Mouse (Mus musculus): Measurements from ENCODE around the gene Tlcd2. TPM values are rescaled to one million over a fixed set of nuclear protein-coding genes. Genes with fewer than 3 reads are reported as not detected.

Tlcd2 gene
- polyA plus RNA-seq, 2 experiments: 7.3 to 11.9 TPM

GRCm38 (mm10) chr11:75448575-75448974 is 12.9 kb upstream of the Tlcd2 start:
- H3K27ac ChIP-seq: peak overlapping the region; percentile 96
- H3K4me2 ChIP-seq (ENCODE audit: low read depth): peak overlapping the region; percentile 89
- peak overlapping the region; percentile 55 to 61 for H3K4me3 ChIP-seq (ENCODE audit: insufficient read depth in 1 of 2, low read depth in 2 of 2, low read length in 2 of 2)

DNA sequence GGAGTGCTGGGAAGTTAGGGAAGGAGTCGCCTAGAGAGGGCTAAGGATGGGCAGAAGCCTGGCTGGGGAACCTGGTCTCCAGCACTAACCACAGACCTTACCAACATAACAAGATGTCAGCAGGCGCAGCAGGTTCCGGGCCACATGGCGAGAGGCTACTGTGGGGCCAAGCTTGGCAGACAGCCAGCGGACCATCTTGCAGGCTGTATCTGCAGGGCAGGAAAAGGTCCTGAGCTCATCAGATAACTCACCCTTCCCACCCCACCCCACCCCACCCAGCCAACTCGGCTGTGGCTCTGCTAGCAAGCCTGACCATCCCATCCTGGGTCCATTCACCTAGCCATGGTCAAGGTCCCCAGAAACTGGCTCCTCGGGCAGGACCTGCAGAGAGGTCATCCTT is 11.8 kb upstream of the Tlcd2 start:
- 15% methylated on average over 7 of the region's 7 CpGs for WGBS (ENCODE audit: insufficient replicate concordance)
- Histone ChIP-seq H3K9ac (replicated peaks) (peak overlapping the region; percentile 81), H3K9me3 (ENCODE audit: control insufficient read depth, low read length) (no peaks in the 10 kb centered on the region), H3K27me3 (ENCODE audit: control insufficient read depth, insufficient read depth, low read length) (no peaks in the 10 kb centered on the region), H3K27ac (peak overlapping the region; percentile 96), H3K36me3 (replicated peaks; ENCODE audit: control insufficient read depth, insufficient read depth, low read depth) (peaks cover 37% of the 10 kb centered on the region), H3K4me2 (ENCODE audit: low read depth) (peak overlapping the region; percentile 89), H3K4me1 (replicated peaks; ENCODE audit: control insufficient read depth in 2 of 2, insufficient read depth in 2 of 2, low read length in 1 of 2) (peaks cover 36 to 41% of the 10 kb centered on the region in 2 experiments), H3K4me3 (ENCODE audit: insufficient read depth in 1 of 2, low read depth in 2 of 2, low read length in 2 of 2) (peak overlapping the region; percentile 61 to 62)
- DNase-seq (ENCODE audit: low read depth in 3 of 3, low spot score in 3 of 3): peak; percentile 77 to 84 (median 80)
- peak; percentile 73 for ATAC-seq (ENCODE audit: insufficient read depth)
- TF ChIP-seq EP300 (IDR thresholded peaks at IDR 0.05; ENCODE audit: low read depth) (peak; percentile 69; the same call in 1 of the 2 replicates), CTCF (IDR thresholded peaks at IDR 0.05; ENCODE audit: low read depth) (no peak)

More at GRCm38 (mm10) chr11:75448575-75448974, 12.9 kb upstream of the Tlcd2 start:
- Histone ChIP-seq H3K36me3 (replicated peaks; ENCODE audit: control insufficient read depth, insufficient read depth, low read depth) (peaks cover 48% of the 10 kb centered on the region), H3K27me3 (ENCODE audit: control insufficient read depth, insufficient read depth, low read length) (no peaks in the 10 kb centered on the region), H3K9me3 (ENCODE audit: control insufficient read depth, low read length) (no peaks in the 10 kb centered on the region), H3K9ac (replicated peaks) (peak overlapping the region; percentile 81), H3K4me1 (replicated peaks; ENCODE audit: control insufficient read depth in 2 of 2, insufficient read depth in 2 of 2, low read length in 1 of 2) (peaks cover 36 to 40% of the 10 kb centered on the region in 2 experiments)
- DNase-seq (ENCODE audit: low read depth in 3 of 3, low spot score in 3 of 3): peak in 1 of 3 experiments; percentile 55
- 41% methylated on average over 3 of the region's 3 CpGs for WGBS (ENCODE audit: insufficient replicate concordance)
- TF ChIP-seq CTCF (IDR thresholded peaks at IDR 0.05; ENCODE audit: low read depth): no peak
- TF ChIP-seq EP300 (IDR thresholded peaks at IDR 0.05; ENCODE audit: low read depth): no peak
- ATAC-seq (ENCODE audit: insufficient read depth): peak; percentile 12; the same call in 1 of the 2 replicates

GRCm38 (mm10) chr11:75450304-75450908 is 11.1 kb upstream of the Tlcd2 start:
- Histone ChIP-seq H3K36me3 (replicated peaks; ENCODE audit: control insufficient read depth, insufficient read depth, low read depth) (peaks cover 30% of the 10 kb centered on the region), H3K4me3 (ENCODE audit: insufficient read depth in 1 of 2, low read depth in 2 of 2, low read length in 2 of 2) (peak overlapping the region; percentile 61 to 62), H3K27me3 (ENCODE audit: control insufficient read depth, insufficient read depth, low read length) (no peaks in the 10 kb centered on the region), H3K4me2 (ENCODE audit: low read depth) (peak overlapping the region; percentile 89), H3K9ac (replicated peaks) (peak overlapping the region; percentile 81), H3K4me1 (replicated peaks; ENCODE audit: control insufficient read depth in 2 of 2, insufficient read depth in 2 of 2, low read length in 1 of 2) (peaks cover 39 to 48% of the 10 kb centered on the region in 2 experiments), H3K27ac (peak overlapping the region; percentile 96), H3K9me3 (ENCODE audit: control insufficient read depth, low read length) (no peaks in the 10 kb centered on the region)
- TF ChIP-seq EP300 (IDR thresholded peaks at IDR 0.05; ENCODE audit: low read depth): peak; percentile 77
- TF ChIP-seq CTCF (IDR thresholded peaks at IDR 0.05; ENCODE audit: low read depth): no peak
- DNase-seq (ENCODE audit: low read depth in 3 of 3, low spot score in 3 of 3) (peak; percentile 70 to 75 (median 75)), ATAC-seq (ENCODE audit: insufficient read depth) (peak; percentile 76)
- 38% methylated on average over 8 of the region's 8 CpGs for WGBS (ENCODE audit: insufficient replicate concordance)

- peak overlapping the region; percentile 61 to 62 for H3K4me3 ChIP-seq (ENCODE audit: insufficient read depth in 1 of 2, low read depth in 2 of 2, low read length in 2 of 2)
- no peak for TF ChIP-seq CTCF (IDR thresholded peaks at IDR 0.05; ENCODE audit: low read depth)
- no peak for TF ChIP-seq EP300 (IDR thresholded peaks at IDR 0.05; ENCODE audit: low read depth)
- H3K27me3 ChIP-seq (ENCODE audit: control insufficient read depth, insufficient read depth, low read length): no peaks in the 10 kb centered on the region
- ATAC-seq (ENCODE audit: insufficient read depth): peak; percentile 44; the same call in 1 of the 2 replicates
- DNase-seq (ENCODE audit: low read depth in 3 of 3, low spot score in 3 of 3): no peak
- H3K4me1 ChIP-seq (replicated peaks; ENCODE audit: control insufficient read depth in 2 of 2, insufficient read depth in 2 of 2, low read length in 1 of 2): peaks cover 39 to 48% of the 10 kb centered on the region in 2 experiments
- H3K9me3 ChIP-seq (ENCODE audit: control insufficient read depth, low read length): no peaks in the 10 kb centered on the region
- H3K9ac ChIP-seq (replicated peaks): peak overlapping the region; percentile 81
- WGBS (ENCODE audit: insufficient replicate concordance): 40% methylated on average over 15 of the region's 15 CpGs
- peaks cover 25% of the 10 kb centered on the region for H3K36me3 ChIP-seq (replicated peaks; ENCODE audit: control insufficient read depth, insufficient read depth, low read depth)
- peak overlapping the region; percentile 89 for H3K4me2 ChIP-seq (ENCODE audit: low read depth)
- H3K27ac ChIP-seq: peak overlapping the region; percentile 96
These were observed 10.6 kb upstream of the Tlcd2 start for GRCm38 (mm10) chr11:75450936-75451335.

DNA sequence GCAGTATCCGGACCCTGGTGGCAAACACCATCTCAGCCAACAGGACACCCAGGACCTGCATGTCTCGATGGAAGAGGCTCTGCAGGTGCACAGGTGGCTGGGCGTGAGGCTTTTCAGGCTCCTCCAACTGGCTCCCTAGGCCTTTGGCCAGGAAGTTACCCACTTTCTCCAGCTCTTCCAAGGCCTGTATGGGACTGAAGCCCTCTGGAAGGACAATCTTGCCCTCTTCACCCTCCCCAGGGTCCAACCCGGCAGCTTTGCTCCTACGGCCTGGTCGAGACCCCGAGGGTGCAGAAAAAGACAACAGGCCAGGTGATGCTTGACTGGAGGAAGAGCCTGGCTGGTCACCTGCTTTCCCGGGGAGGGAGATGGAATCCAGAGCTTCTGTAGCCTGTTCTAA is 9.4 kb upstream of the Tlcd2 start:
- DNase-seq (ENCODE audit: low read depth in 3 of 3, low spot score in 3 of 3): no peak
- Histone ChIP-seq H3K4me1 (replicated peaks; ENCODE audit: control insufficient read depth in 2 of 2, insufficient read depth in 2 of 2, low read length in 1 of 2) (peaks cover 39 to 52% of the 10 kb centered on the region in 2 experiments), H3K27me3 (ENCODE audit: control insufficient read depth, insufficient read depth, low read length) (no peaks in the 10 kb centered on the region), H3K4me2 (ENCODE audit: low read depth) (peak overlapping the region; percentile 89), H3K36me3 (replicated peaks; ENCODE audit: control insufficient read depth, insufficient read depth, low read depth) (peaks cover 17% of the 10 kb centered on the region), H3K27ac (peak overlapping the region; percentile 4; the same call in 1 of the 2 replicates), H3K4me3 (ENCODE audit: insufficient read depth in 1 of 2, low read depth in 2 of 2, low read length in 2 of 2) (peak overlapping the region in 1 of 2 experiments; percentile 10; a peak in 2 of 4 replicates), H3K9ac (replicated peaks) (no peak overlapping the region), H3K9me3 (ENCODE audit: control insufficient read depth, low read length) (no peaks in the 10 kb centered on the region)
- WGBS (ENCODE audit: insufficient replicate concordance): 86% methylated on average over 8 of the region's 8 CpGs
- TF ChIP-seq CTCF (IDR thresholded peaks at IDR 0.05; ENCODE audit: low read depth) (no peak), EP300 (IDR thresholded peaks at IDR 0.05; ENCODE audit: low read depth) (no peak)
- no peak for ATAC-seq (ENCODE audit: insufficient read depth)

All from liver, embryonic 14.5 days (tissue).